ENCODE assay signal across 8 mouse cellular contexts in the genomic region with DNA sequence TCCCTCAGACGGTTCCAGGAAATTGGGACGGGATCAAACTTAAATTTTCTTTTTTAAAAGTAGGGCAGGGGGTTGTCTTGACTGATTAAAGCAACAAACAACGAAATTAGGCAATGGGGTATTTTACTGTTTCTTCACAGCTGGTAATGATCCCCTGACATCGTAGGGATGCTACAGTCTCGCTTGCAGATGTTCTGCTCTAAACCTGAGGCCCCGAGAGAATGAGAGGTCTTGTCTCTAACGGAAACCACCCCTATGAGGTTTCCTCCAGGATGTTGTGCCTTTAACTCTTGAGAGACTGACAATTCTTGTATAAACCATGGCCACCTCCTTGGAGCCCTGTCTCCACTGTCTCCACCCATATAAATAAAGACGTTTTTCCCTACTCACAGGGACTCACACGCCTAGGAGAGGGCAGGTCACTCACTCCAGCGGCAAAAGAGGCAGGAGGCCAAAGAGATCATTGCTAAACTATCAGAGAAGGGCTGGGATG. TPM values are rescaled to one million over a fixed set of nuclear protein-coding genes. Genes with fewer than 3 reads are reported as not detected.
DNase-seq lines count a peak whose midpoint lies in the region; ATAC-seq and TF ChIP-seq lines count a peak whose summit lies in the region.

A gene (minus strand): TSS at position 208 of the 493 bp plus-strand sequence.

- 0 out of 2 replicates have a peak, but pooled peaks cover 2% of the 10 kb centered on the region for H3K36me3 ChIP-seq in ES-E14 (ENCODE audit: control insufficient read depth, insufficient read depth, low read length, poor library complexity, severe bottlenecking)
- peaks cover 11% of the 10 kb centered on the region for H3K36me3 ChIP-seq in forebrain, embryonic 12.5 days (replicated peaks)
- H3K36me3 ChIP-seq in hindbrain, postnatal 0 days (ENCODE audit: insufficient read depth, low read length), result no peaks in the 10 kb centered on the region
- peaks cover 6% of the 10 kb centered on the region; the same call in 1 of the 2 replicates for H3K36me3 ChIP-seq in liver, postnatal 0 days (replicated peaks; ENCODE audit: insufficient read depth, low read length)
- no peaks in the 10 kb centered on the region for H3K36me3 ChIP-seq in neural tube, embryonic 15.5 days

- in situ Hi-C loops in ES-E14 (cut with MboI; ENCODE audit: low sequenced_read_pairs in 2 of 2, unreplicated experiment in 2 of 2), result no loop called here

- H3K4me3 ChIP-seq in ES-E14 (ENCODE audit: insufficient read depth in 1 of 2, low read depth in 1 of 2, low read length in 2 of 2, poor library complexity in 1 of 2, severe bottlenecking in 1 of 2), result peak within 1 kb of the TSS; percentile 80 to 82
- peak within 1 kb of the TSS; percentile 52 for H3K4me3 ChIP-seq in forebrain, embryonic 12.5 days (replicated peaks)
- peak within 1 kb of the TSS; percentile 51 for H3K4me3 ChIP-seq in hindbrain, postnatal 0 days (ENCODE audit: low read length)
- peak within 1 kb of the TSS; percentile 69 for H3K4me3 ChIP-seq in liver, postnatal 0 days (ENCODE audit: low read depth, low read length)
- peak within 1 kb of the TSS; percentile 58 for H3K4me3 ChIP-seq in neural tube, embryonic 15.5 days (replicated peaks)

- H3K9me3 ChIP-seq in ES-E14 (ENCODE audit: control insufficient read depth, insufficient read depth, low read depth, low read length), result no peaks in the 10 kb centered on the region
- no peaks in the 10 kb centered on the region for H3K9me3 ChIP-seq in forebrain, embryonic 12.5 days
- no peaks in the 10 kb centered on the region for H3K9me3 ChIP-seq in hindbrain, postnatal 0 days (ENCODE audit: low read length)
- peaks cover 2% of the 10 kb centered on the region; the same call in 1 of the 2 replicates for H3K9me3 ChIP-seq in liver, postnatal 0 days (ENCODE audit: low read length)
- no peaks in the 10 kb centered on the region for H3K9me3 ChIP-seq in neural tube, embryonic 15.5 days (replicated peaks)

- peak within 1 kb of the TSS; percentile 63; the same call in 1 of the 2 replicates for H3K27ac ChIP-seq in ES-E14 (ENCODE audit: insufficient read depth, low read depth, low read length, poor library complexity, severe bottlenecking)
- peak within 1 kb of the TSS; percentile 54 for H3K27ac ChIP-seq in forebrain, embryonic 12.5 days
- peak within 1 kb of the TSS; percentile 69 for H3K27ac ChIP-seq in hindbrain, postnatal 0 days
- H3K27ac ChIP-seq in liver, postnatal 0 days (ENCODE audit: low read depth), result peak within 1 kb of the TSS; percentile 88
- H3K27ac ChIP-seq in neural tube, embryonic 15.5 days (replicated peaks), result peak within 1 kb of the TSS; percentile 84

- peaks cover 6 to 13% of the 10 kb centered on the region in 2 experiments; a peak in 3 of 4 replicates for H3K4me1 ChIP-seq in ES-E14 (ENCODE audit: control insufficient read depth in 2 of 2, insufficient read depth in 2 of 2, low read length in 2 of 2, poor library complexity in 1 of 2)
- peaks cover 14% of the 10 kb centered on the region for H3K4me1 ChIP-seq in forebrain, embryonic 12.5 days
- 0 out of 2 replicates have a peak, but pooled peaks cover 10% of the 10 kb centered on the region for H3K4me1 ChIP-seq in hindbrain, postnatal 0 days (ENCODE audit: insufficient read depth, low read length)
- peaks cover 27% of the 10 kb centered on the region for H3K4me1 ChIP-seq in liver, postnatal 0 days (ENCODE audit: insufficient read depth)
- peaks cover 28% of the 10 kb centered on the region for H3K4me1 ChIP-seq in neural tube, embryonic 15.5 days

- TF ChIP-seq CTCF in hindbrain, postnatal 0 days (IDR thresholded peaks at IDR 0.05; ENCODE audit: low read depth), result no peak
- TF ChIP-seq CTCF in liver, postnatal 0 days (IDR thresholded peaks at IDR 0.05; ENCODE audit: low read depth), result no peak

- peak; percentile 42 for ATAC-seq in forebrain, embryonic 12.5 days (ENCODE audit: low FRiP score)
- ATAC-seq in hindbrain, postnatal 0 days, result peak; percentile 56
- peak; percentile 42 for ATAC-seq in liver, postnatal 0 days
- peak; percentile 45; the same call in 1 of the 2 replicates for ATAC-seq in neural tube, embryonic 15.5 days (ENCODE audit: low FRiP score)

- TF ChIP-seq EP300 in liver, postnatal 0 days (IDR thresholded peaks at IDR 0.05; ENCODE audit: low read depth), result no peak; the same call in 1 of the 2 replicates

- no peaks in the 10 kb centered on the region for H3K27me3 ChIP-seq in forebrain, embryonic 12.5 days
- H3K27me3 ChIP-seq in hindbrain, postnatal 0 days (ENCODE audit: insufficient read depth, low read length), result no peaks in the 10 kb centered on the region
- H3K27me3 ChIP-seq in liver, postnatal 0 days (ENCODE audit: insufficient read depth, low read length), result no peaks in the 10 kb centered on the region
- H3K27me3 ChIP-seq in neural tube, embryonic 15.5 days (replicated peaks), result no peaks in the 10 kb centered on the region

- 5% methylated on average over 10 of the region's 10 CpGs for WGBS in forebrain, embryonic 12.5 days
- 5% methylated on average over 10 of the region's 10 CpGs for WGBS in hindbrain, postnatal 0 days
- 3% methylated on average over 10 of the region's 10 CpGs for WGBS in liver, postnatal 0 days (ENCODE audit: insufficient replicate concordance)
- 3% methylated on average over 10 of the region's 10 CpGs for WGBS in neural tube, embryonic 15.5 days

- H3K4me2 ChIP-seq in forebrain, embryonic 12.5 days, result peak within 1 kb of the TSS; percentile 68
- peak within 1 kb of the TSS; percentile 74 for H3K4me2 ChIP-seq in hindbrain, postnatal 0 days (ENCODE audit: low read depth, low read length)
- H3K4me2 ChIP-seq in liver, postnatal 0 days (ENCODE audit: low read depth, low read length), result peak within 1 kb of the TSS; percentile 92
- peak within 1 kb of the TSS; percentile 86 for H3K4me2 ChIP-seq in neural tube, embryonic 15.5 days

- peak within 1 kb of the TSS; percentile 91 for H3K9ac ChIP-seq in ES-E14 (ENCODE audit: insufficient read depth, low read depth, low read length, poor library complexity, severe bottlenecking)
- H3K9ac ChIP-seq in forebrain, embryonic 12.5 days, result peak within 1 kb of the TSS; percentile 62
- H3K9ac ChIP-seq in hindbrain, postnatal 0 days (replicated peaks; ENCODE audit: low read length), result peak within 1 kb of the TSS; percentile 49
- H3K9ac ChIP-seq in liver, postnatal 0 days (replicated peaks), result peak within 1 kb of the TSS; percentile 72
- peak within 1 kb of the TSS; percentile 51 for H3K9ac ChIP-seq in neural tube, embryonic 15.5 days (replicated peaks)

- DNase-seq in frontal cortex, adult 2 months (ENCODE audit: extremely low spot score in 1 of 2, low spot score in 1 of 2), result no peak
- DNase-seq in frontal cortex, postnatal 36 days (ENCODE audit: low spot score in 2 of 2), result no peak
- no peak for DNase-seq in ES-E14 (ENCODE audit: low read depth, low spot score)
- no peak for DNase-seq in hindbrain, postnatal 0 days (ENCODE audit: low spot score)
- no peak for DNase-seq in liver, postnatal 0 days
- DNase-seq in Muller cell, postnatal 12 days (ENCODE audit: inconsistent ontology term), result no peak

TF ChIP-seq in ES-E14, 5 proteins besides CTCF, POLR2A, EP300 and RAD21:
- TF ChIP-seq HCFC1 (IDR thresholded peaks at IDR 0.05; ENCODE audit: borderline replicate concordance, insufficient read depth, low read length) (no peak), ZNF384 (IDR thresholded peaks at IDR 0.05; ENCODE audit: low read depth, low read length) (peak; percentile 92), ZC3H11A (IDR thresholded peaks at IDR 0.05; ENCODE audit: borderline replicate concordance, low read depth, low read length) (no peak), CHD2 (IDR thresholded peaks at IDR 0.05; ENCODE audit: low read depth, low read length) (no peak), MAFK (IDR thresholded peaks at IDR 0.05; ENCODE audit: insufficient read depth, low read depth, low read length) (no peak)

RNA-seq across cellular contexts. Expression of the gene that starts here (rescaled TPM):
- 16.2 and 19.8 TPM in 2 replicates for polyA plus RNA-seq in frontal cortex, adult 2 months (2012; rRNA removed)
- 20.2 and 22.9 TPM in 2 replicates for total RNA-seq in ES-E14 (2012; rRNA removed)
- polyA plus RNA-seq in forebrain, embryonic 12.5 days (2016; fragmentation: Nextera tagmentation; extraction: Ambion mirVana), result 37.2 and 45.3 TPM in 2 replicates
- total RNA-seq in hindbrain, postnatal 0 days (2014; rRNA removed), result 19.1 and 44.5 TPM in 2 replicates
- polyA plus RNA-seq in hindbrain, postnatal 0 days (2015; fragmentation: Nextera tagmentation; extraction: Ambion mirVana), result 20.9 and 22.7 TPM in 2 replicates
- polyA plus RNA-seq in liver, postnatal 0 days (2015; fragmentation: Nextera tagmentation; extraction: Ambion mirVana), result 4.4 and 5.4 TPM in 2 replicates
- polyA plus RNA-seq in neural tube, embryonic 15.5 days (2015; fragmentation: Nextera tagmentation; extraction: Ambion mirVana), result 27.2 and 31.9 TPM in 2 replicates
